Mouse (Mus musculus) right cerebral cortex, adult 18-20 months (tissue): ENCODE measurements around the gene Gabarap.
"Not testable (repeated sequence)": the region's sequence is repeated elsewhere in the genome, so short reads cannot be mapped to it uniquely, and the experiment has no call there.

ENCODE experiments used
- DNase-seq: peaks from one replicate; pipeline ENCODE4 v3.0.0; 2022; ENCODE audit warnings: mixed read lengths

The Gabarap gene

GRCm38 (mm10) chr11:70000396-70000898, 9.5 kb downstream of the Gabarap start, which contains the start of gene Dvl2:
Gene Dvl2 (plus strand): TSS chr11:70000595.
- peak; percentile 92 for DNase-seq

- no peak for DNase-seq
These were observed 10.2 kb downstream of the Gabarap start for GRCm38 (mm10) chr11:70001159-70001558.

GRCm38 (mm10) chr11:70001865-70002264, 10.9 kb downstream of the Gabarap start:
- DNase-seq, result no peak

- no peak for DNase-seq
These were observed 11.5 kb downstream of the Gabarap start for GRCm38 (mm10) chr11:70002471-70002870.

GRCm38 (mm10) chr11:70005521-70005920, 14.6 kb downstream of the Gabarap start:
- DNase-seq, result no peak

- no peak for DNase-seq
These were observed 19.1 kb downstream of the Gabarap start for GRCm38 (mm10) chr11:70010033-70010432.

GRCm38 (mm10) chr11:70010548-70010947, 19.6 kb downstream of the Gabarap start:
- DNase-seq, result no peak

- DNase-seq, result no peak
These were observed 20.0 kb downstream of the Gabarap start for GRCm38 (mm10) chr11:70010961-70011360.

GRCm38 (mm10) chr11:70012931-70013330, 22.0 kb downstream of the Gabarap start:
- DNase-seq, result no peak

- no peak for DNase-seq
These were observed 22.5 kb downstream of the Gabarap start for GRCm38 (mm10) chr11:70013408-70013807.

- DNase-seq, result no peak
These were observed 23.1 kb downstream of the Gabarap start for GRCm38 (mm10) chr11:70014051-70014450.

GRCm38 (mm10) chr11:70014880-70015558, 24.1 kb downstream of the Gabarap start, which contains the start of gene Acadvl:
Gene Acadvl (minus strand): TSS chr11:70015411.
- peak; percentile 91 for DNase-seq

- DNase-seq, result no peak
These were observed 24.7 kb downstream of the Gabarap start for GRCm38 (mm10) chr11:70015677-70016076.

GRCm38 (mm10) chr11:70016177-70016576, 25.2 kb downstream of the Gabarap start:
- DNase-seq, result not testable (repeated sequence)

- no peak for DNase-seq
These were observed 25.7 kb downstream of the Gabarap start, which contains the start of gene Dlg4 for GRCm38 (mm10) chr11:70016669-70017068. Gene Dlg4 (plus strand): TSS chr11:70016942.

GRCm38 (mm10) chr11:70017199-70017767, 26.3 kb downstream of the Gabarap start:
- no peak for DNase-seq

GRCm38 (mm10) chr11:70018131-70018990, 27.4 kb downstream of the Gabarap start:
- DNase-seq, result peak; percentile 78

- DNase-seq, result no peak
These were observed 28.6 kb downstream of the Gabarap start for GRCm38 (mm10) chr11:70019495-70020021.

- no peak for DNase-seq
These were observed 29.2 kb downstream of the Gabarap start for GRCm38 (mm10) chr11:70020022-70020631.

GRCm38 (mm10) chr11:70020731-70021263, 29.9 kb downstream of the Gabarap start:
- DNase-seq, result peak; percentile 86

- DNase-seq, result peak; percentile 97
These were observed 30.6 kb downstream of the Gabarap start for GRCm38 (mm10) chr11:70021264-70022132.
